Mouse (Mus musculus) left cerebral cortex, adult 11 months (tissue): ENCODE results near the gene Slc25a30.
A peak's percentile ranks its signal among the peaks of the same experiment; 100 is the strongest.
"Not testable (repeated sequence)": the region's sequence is repeated elsewhere in the genome, so short reads cannot be mapped to it uniquely, and the experiment has no call there.

ENCODE experiments used
- DNase-seq: peaks from one replicate; pipeline ENCODE4 v3.0.0; 2022; ENCODE audit warnings: low spot score

Slc25a30 gene

DNA sequence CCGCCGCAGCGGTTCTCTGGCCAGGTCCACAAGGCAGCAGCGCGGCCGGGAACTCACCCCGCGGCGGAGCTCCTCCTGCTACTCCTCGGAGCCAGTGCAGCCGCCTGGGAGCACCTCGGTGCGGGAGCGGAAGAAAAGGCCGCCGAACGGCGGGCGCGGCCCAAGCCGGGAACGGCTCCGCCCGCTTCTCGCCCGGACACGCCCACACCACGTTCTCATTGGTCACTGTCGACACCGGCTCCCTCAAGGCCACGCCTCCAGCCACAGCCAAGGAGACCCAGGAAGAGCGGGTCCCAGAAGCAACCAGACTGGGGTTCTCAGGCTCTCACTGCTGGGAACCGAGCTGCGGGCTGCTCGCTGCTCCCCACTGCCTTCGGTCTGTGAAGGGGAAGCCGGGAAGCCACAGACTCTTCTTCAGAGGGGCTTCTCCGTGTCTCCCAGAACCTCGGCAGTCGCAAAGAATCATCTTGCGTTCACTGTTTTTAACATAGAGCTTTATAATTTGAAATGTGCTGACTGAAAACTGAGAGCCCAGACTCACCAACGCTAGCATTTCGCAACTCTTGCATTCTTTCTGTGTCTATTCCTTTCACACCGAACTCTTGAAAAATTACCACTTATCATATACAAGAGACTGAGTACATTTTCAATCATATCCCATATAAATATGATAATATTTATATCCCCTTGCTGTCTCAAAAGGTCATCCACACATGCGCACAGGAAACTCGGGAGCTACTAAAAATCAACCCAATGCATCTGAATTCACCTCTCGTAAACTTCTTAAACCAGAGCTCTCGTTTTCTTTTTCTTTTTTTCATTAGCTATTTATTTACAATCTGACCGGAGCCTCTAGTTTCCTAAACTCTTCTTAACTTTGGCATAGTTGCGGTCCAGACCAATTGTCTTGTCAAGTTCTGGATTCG is at the start of gene Slc25a30:
TSS of gene Slc25a30 (minus strand) at position 170 of the 926 bp plus-strand sequence.
- DNase-seq = peak; percentile 92

DNA sequence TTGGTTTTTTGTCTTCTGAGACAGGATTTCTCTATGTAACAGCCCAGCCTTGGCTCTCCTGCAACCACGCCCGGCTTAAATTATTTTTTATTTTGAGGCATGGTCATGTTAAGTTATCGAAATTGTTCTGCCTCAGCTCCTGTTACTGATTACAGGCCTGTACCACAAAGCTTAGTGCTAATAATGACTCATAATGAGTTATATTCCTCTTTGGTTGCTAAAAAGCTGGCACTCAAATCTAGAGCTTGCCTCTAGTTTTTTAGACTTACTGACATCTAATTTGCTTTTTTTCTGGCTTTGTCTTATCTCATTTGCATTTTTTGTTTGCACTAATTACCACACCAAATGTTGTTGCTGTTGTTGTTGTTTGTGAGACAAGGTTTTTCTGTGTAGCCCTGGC is 49.7 kb upstream of the Slc25a30 start:
- DNase-seq = no peak

DNA sequence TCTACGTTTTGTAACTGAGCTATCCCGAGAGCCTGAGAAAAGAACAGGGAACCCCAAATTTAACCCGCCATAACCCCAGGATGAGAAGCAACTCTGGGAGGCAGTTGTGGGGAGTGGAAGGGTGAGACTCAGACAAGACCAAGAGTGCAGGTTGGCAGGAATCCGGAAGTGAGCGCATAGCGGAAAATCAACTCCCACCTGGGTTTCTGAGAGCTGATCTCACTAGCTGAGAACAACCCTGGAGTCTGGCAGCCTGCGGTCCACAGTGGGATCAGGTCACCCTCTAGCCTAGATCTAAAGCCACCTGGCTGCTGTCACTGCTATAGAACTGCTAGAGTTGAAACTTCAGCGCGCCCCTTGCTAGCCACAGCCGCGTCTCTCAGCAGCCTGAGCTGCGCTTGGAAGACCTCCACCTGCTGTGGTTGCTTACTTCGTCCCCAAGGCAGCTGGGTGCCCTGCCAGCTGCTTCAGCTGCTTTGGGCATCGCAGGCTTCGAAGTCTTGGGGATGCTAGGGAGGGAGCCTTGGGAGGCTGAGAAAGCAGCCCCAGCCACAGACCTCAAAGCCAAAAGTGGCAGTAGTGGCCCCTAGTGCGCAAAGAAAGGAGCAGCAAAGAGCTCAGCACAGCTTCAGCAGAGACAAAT is 48.0 kb upstream of the Slc25a30 start:
- no peak for DNase-seq

DNA sequence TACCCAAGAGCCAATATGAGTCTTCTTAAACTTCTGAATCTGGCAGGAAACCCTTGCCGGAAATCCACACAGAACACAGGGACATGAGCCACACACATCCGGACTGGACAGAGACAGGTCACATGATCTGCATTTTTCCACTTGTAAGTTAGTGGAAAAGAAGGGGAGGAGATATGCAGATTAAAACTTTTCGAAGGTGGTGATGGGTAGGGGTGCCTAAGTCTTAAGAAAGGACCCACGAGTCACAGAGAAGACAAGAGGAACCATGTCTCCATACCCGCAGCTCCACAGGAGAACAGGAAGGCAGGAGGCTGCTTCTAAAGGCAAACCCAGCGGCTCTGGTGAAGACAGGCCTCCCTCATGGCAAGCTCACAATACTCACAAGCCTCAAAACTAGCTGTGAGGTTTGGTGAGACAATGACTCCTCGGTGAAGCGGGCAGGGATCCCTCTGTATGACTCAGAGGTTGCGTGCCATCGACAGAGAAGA is 47.5 kb upstream of the Slc25a30 start:
- DNase-seq = no peak

DNA sequence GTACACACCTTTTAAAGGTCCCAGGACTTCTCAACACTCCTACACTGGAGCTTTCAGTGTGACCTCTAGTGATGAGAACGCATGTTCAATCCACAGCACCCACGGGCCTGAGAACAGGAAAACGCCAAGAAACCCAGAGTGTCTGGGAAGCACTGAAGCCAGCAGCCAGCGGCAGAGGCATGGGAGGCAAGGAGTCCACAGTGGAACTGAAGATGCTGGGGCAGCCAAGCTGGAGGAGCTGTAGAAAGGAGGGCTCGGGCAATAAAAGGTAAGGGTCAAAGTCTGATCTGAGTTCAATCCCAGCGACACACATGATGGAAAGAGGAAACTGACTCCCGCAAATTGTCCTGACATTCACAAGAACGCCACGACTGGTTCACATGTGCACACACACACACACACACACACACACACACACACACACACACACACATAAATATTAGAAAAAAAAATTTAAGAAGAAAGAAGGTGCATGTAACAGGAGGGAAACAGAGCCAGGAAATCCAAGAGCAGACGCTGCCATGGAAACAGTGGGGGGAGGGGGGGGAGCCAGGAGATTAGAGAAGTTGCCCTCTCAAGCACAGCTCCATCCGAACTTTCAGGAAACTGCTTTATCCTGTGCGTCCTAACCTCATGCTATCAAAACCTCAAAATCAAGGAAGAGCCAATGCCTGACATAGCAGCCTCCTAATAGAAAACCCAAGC is 46.9 kb upstream of the Slc25a30 start:
- no peak for DNase-seq

DNA sequence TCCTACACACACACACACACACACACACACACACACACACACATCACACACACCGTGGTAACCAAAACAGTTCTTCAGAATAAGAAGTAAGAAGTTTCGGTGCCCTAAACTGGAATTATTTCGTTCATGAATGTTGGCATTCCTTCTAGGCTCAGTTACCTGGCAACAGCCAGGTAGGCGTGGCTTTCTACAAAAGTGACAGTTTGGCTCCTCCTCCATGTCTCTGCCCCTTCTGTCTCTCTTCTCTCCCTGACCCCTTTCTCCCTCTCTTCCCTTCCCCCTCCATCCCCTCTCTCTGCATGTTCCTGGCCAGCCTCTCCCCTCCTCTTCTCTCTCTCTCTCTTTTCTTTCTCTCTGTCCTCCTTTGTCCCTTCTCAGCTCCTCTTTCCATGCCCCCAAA is 46.1 kb upstream of the Slc25a30 start:
- DNase-seq = no peak

DNA sequence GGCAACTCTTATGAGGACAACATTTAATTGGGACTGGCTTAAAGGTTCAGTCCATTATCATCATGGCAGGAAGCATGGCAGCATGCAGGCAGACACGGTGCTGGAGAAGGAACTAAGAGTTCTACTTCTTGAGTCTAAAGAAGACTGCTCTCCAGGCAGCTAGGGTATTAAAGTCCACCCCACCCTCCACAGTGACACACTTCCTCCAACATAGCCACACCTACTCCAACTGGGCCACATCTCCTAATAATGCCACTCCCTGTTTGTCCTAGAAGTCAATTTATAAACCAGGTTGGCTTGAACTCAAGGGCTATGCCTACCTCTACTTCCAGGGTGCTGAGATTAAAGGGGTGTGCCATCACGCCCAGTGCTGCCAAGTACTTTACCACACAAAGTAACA is 45.2 kb upstream of the Slc25a30 start:
- no peak for DNase-seq

DNA sequence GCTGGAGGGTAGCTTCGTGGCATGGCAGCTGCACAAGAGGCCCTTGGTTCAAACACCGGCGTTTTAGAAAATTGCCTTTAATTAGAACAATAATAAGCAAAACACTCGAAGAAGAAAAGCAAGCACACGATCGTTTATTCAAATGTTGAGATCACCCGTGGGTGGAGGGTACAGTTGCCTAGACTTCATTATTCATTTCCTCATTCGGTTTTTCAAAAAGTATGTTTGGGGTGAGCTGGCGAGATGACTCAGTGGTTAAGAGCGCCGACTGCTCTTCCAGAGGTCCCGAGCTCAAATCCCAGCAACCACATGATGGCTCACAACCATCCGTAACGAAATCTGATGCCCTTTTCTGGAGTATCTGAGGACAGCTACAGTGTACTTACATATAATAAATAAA is 43.0 kb upstream of the Slc25a30 start:
- DNase-seq = not testable (repeated sequence)

DNA sequence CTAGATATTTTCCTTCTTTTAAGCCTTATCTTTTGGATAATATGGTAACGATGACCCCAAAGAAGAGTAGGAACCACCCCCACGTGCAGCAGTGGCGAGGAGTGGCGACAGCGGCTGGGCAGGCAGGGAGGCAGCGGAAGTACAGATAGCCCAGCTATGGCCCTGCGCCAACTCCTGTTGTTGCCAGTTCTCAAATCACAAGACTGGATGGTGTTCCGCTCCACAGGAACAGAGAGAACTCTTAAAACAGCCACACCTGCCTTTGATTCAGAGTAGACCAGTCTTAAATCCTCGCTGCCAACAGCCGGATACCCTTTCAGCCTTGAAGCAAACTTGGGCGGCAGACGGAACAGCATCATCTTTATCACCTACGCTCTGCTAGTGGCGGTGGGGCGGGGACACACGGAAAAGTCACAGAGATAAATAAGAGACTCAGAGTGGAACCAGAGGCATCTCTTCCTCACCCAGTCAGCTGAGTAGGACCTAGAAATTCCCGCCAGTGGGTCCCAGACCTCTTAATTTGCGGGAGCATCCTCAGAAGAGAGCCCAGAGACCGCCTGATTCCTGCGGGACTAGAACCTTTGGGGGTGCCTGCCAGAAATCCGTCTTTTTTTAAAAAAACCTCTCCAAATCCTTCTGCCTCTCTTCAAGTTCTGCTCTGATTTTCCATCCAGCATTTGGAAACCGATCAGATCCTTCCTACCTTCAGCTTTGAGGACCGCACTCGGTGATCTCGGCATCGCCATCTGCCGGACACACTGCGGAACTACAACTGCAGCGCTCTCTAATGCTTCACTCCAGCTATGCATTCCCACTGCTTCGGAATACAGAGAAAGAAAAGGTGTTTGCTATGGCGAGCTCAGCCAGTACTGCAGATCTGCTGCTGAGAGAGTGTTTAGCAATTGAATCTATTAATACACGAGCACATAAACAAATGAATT is 42.3 kb upstream of the Slc25a30 start:
- peak; percentile 86 for DNase-seq

DNA sequence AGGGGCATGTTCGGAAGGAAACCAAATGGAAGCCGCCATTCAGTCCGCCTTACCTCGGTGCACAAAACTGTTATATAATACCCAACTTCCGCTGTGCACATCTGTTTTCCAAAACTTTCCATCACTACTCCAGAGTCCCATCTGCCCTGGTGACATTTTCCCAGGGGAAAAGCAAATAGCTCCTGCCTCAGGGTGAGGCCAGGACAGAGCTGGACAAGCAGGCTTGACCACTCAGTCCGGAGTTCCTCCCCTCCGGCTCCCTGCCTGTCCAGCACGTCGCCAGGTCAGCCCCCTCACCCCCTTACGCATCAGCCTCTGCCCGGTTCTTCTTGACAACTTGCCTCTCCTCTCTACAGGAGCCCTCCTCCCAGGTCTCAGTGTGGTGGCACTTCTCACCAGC is 41.4 kb upstream of the Slc25a30 start:
- no peak for DNase-seq

DNA sequence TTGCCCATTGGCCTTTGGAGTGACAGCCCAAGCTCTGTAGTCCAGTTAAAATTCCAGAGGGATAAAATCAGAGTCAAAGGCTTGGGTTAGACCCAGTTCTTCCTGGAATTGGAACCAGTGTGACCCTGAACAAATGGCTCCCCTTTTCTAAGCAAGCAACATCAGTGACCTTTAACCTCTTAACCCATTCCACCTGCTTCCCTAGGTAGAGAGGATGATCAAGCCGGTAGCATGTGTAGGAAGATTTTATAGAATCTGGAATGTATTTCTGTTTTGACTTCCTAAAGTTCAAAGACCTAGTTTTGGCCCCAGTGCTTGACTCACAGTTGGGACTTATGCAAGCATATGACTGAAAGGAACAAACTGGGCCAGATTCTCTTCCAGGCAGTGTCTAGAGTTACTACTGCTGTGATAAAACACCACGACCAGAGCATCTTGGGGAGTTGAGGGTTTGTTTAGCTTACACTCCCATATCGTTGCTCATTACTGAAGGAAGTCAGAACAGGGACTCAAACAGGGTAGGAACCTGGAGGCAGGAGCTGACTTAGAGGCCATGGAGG is 40.1 kb upstream of the Slc25a30 start:
- no peak for DNase-seq

DNA sequence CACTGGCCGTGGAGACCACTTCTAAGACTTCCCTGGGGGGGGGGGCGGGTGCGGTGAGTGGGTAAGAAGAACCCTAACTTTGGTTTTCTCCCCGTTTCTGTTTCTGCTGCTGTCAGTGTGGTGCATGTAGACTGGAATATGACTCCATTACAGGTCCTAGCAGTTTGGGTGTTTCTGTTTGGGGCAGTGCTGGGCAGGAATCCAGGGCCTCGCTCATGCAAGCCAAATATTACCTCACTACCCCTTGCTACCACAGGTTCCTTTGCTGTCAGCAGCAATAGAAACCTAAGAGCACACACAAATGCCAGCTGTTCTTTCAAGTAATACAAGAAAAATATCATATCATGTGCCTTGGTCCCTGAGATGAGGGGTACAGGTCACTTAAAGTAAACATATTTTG is 33.2 kb upstream of the Slc25a30 start:
- DNase-seq = no peak

DNA sequence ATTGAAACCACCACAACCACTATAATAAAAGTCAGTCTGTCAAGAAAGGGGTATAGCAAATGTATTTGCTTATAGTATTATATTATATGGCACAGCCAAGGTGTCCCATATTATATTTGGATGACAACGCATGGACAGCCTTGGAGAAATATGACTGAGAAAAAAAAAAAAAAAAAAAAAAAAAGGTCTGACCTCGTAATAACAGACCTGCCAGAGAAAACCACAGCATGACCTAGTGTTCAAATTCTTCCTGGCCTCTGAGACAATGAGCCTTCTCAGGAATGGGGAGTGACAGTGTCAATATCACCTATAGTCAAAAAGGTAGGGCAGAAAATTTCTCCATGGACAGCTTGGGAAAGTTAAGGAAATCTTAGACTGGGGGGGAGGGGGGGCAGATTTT is 32.5 kb upstream of the Slc25a30 start:
- DNase-seq = no peak

DNA sequence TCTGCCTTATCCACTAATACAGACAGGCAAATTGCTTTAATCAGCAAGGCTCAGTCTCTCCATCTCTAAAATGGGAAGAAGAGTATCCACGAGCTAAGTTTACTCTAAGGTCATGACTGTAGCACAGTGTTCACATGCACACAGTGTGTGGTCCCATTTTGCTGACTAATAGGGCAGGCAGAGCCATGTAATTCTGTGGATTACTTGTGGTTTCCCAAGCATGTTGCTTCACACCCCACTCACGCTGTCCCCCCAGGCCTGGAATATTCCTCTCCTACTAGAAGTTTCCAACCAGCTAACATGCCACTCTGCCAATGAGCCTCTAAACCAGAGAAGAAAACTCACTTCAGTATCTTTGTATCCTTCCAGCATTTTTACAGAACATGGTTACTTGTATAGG is 31.7 kb upstream of the Slc25a30 start:
- DNase-seq = no peak

DNA sequence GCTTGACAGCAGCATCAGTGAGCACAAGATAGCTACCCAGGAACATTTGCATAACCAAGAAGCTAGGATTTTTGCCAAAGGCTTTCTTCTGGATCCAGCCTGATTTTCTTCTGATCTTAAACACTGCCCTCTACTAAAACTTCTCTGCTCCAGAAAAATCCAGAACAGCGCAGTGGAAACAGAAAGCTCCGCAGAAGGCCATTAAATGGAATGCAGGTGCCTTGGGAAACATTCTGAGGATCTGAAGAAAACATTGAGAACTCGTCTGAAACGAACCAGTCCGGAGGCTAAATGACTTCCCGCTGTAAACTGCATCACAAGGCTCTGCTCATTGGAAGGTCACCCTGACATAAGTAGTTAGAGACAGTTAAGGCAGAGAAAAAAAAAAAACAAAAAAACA is 23.1 kb upstream of the Slc25a30 start:
- no peak for DNase-seq

DNA sequence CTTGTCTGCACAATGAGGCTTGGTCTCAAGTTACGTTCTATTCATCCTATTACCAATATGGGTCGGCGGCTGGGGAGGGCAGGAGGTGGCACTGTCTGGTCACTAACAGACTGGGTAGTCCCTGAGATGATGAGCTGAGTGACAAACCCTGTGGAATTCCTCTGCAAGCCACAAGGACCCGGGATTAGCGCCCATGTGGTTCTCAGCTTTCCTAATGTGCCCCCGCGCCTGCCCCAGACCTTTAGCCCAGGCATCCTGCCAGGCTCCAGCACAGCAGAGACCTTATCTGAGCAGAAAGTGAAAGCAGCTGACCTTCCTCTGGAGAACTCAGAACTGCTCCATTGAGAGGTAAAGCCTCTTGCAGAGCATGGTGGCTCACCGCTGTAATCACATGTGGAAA is 21.0 kb upstream of the Slc25a30 start:
- DNase-seq = no peak

DNA sequence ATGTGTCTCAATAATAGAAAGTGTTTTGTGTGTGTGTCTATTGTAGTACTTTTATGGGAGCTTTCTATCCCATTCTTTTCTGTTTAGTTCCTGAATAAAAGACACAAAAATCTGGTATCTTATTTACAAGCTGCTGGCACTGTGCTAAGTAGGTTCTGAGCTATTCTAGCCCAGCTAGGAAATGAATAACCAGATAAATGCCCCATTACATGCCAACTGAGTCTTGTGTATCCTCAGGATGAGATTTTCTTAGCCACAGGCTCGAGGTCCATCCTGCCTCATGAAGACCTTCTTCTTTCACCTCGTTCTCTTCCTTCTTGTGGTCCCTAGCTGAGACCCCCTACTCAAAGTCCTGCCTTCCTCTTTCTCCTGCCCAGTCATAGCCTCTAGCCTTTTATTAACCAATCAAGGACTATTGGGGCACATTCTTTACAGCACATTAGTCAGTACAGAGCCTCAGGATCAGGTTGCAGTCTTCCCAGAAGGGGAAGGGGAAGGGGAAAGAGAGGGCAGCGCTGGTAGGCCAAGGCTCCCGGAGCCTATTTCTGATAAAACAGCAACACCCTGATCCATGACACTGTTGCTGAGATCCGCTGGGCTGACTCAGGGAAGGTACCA is 11.0 kb upstream of the Slc25a30 start:
- no peak for DNase-seq

DNA sequence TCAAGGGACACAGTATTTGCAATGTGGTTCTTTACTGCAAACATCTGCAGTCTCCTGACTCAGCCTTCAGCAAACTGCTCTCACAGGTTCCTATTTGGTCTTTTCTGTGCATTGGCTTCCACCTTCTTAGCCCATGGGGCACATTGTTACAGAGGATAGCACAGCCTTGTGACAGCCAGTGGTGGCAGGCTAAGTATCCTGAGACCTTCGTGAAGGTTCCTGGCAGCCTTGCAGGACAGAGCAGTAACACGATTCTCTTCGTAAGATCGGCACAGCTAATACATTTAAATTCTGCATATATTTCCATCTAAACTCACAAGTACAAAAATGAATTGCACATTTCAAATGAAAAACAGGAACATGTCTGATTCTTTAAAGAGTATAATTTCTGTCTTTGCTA is 9.1 kb upstream of the Slc25a30 start:
- no peak for DNase-seq

DNA sequence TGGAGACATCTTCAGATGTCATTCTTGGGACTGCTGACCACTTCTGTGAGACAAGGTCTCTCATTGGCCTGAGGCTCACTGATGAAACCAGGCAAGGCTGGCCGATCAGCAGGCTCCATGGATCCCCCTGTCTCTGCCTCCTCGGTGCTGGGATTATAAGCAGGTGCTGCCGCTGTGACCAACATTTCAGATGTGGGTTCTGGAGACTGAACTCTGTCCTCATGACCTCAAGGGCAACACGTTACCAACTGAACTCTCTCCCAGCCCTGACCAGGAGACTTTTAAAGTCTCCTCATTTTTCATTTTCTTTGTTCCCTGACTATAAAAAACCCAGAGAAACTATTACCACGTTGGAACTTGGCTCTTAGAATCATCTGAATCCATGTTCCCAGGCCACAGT is 7.9 kb upstream of the Slc25a30 start:
- DNase-seq = no peak

DNA sequence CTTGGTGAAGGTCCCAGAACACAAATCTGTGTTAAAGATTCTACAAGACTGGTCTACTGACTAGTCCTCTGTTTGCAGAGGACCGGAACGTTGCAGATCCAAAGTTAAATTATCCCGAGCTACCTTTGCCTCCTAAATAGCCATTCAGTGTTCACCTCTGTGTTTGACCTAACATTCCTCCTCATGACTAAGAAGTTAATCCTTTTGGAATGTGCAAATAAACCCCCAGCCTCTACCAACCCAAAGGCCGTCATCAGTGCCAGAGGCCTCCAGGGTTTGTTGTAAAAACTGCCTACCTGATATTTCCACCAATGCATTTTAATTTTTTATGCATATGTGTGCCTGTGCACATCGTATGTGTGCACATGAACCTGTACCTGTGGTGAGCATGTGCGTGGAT is 7.5 kb upstream of the Slc25a30 start:
- DNase-seq = no peak

DNA sequence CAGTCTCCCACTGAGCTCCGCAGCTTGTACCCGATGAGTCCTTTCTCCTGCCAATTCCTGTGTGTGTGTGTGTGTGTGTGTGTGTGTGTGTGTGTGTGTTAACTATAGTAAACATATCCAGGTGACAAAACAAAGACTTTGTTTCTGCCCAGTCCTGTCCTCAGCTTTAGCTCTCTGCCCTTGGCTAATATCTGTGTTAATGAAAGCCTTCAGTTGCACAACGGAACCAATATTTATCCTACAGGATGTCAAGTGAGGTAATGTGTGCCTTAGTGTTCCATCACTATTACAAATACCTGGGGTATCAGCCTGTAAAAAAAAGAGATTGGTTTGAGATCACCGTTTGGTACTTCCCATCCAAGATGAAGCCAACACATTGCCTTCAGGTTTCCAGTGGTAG is 6.3 kb upstream of the Slc25a30 start:
- DNase-seq = no peak
